Mouse (Mus musculus): Measurements from ENCODE around the gene Parn.

DNA sequence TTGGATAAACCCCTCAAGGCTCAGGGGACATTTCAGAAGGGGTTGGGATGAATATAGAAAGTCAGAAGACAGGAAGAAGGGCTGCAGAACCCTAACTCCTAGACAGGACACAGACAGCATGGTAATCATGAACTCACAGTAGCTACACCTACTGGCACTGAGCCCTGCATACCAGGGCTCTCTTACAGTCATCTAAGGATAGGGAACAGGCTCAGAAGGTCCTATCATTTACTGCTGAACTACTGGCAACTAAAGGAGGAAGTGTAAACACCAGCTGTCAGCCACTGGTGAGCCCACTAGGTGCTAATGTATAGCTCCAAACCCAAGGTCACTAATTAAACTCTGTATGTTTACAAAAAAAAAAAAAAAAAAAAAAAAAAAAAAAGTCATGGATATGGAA lies 56.6 kb downstream of the Parn start:
- TF ChIP-seq CTCF (IDR thresholded peaks at IDR 0.05; ENCODE audit: control insufficient read depth, insufficient read depth, insufficient read length) (no peak), MAX (IDR thresholded peaks at IDR 0.05) (no peak), CEBPB (IDR thresholded peaks at IDR 0.05; ENCODE audit: low read depth) (no peak), MYOG (IDR thresholded peaks at IDR 0.05; ENCODE audit: control insufficient read depth, extremely low read depth, insufficient read length) (no peak), FOSL1 (IDR thresholded peaks at IDR 0.05; ENCODE audit: insufficient read depth, low read length, poor library complexity, severe bottlenecking) (no peak), MYOD1 (IDR thresholded peaks at IDR 0.05; ENCODE audit: control insufficient read depth, insufficient read length, low read depth) (no peak), USF1 (IDR thresholded peaks at IDR 0.05; ENCODE audit: low read depth) (no peak)

Data from C2C12 (cell line).